22 mouse cellular contexts compared by ENCODE assay signal in genomic region chr7:109876085-109876484, GRCm38 (mm10). TPM values are rescaled to one million over a fixed set of nuclear protein-coding genes. Genes with fewer than 3 reads are reported as not detected.
DNase-seq lines count a peak whose midpoint lies in the region; ATAC-seq and TF ChIP-seq lines count a peak whose summit lies in the region.
"Had no signal": no experiment of that assay in that cellular context is flagged by ENCODE, and none has a peak within 500 bp of the region (broad histone marks: within the 10 kb centered on the region; RNA-seq: fewer than 3 reads in every experiment).

No protein-coding gene starts in this region.

- no peak overlapping the region for H3K4me2 ChIP-seq in midbrain, embryonic 13.5 days (replicated peaks)
- H3K4me2 ChIP-seq in midbrain, embryonic 16.5 days (ENCODE audit: low read length), result no peak overlapping the region
- no peak overlapping the region for H3K4me2 ChIP-seq in stomach, postnatal 0 days (replicated peaks; ENCODE audit: low read depth)
- H3K4me2 ChIP-seq: heart, embryonic 15.5 days; hindbrain, embryonic 12.5 days; kidney, embryonic 15.5 days; limb, embryonic 15.5 days; liver, embryonic 15.5 days; stomach, embryonic 15.5 days had no signal

- H3K4me3 ChIP-seq in midbrain, embryonic 13.5 days (replicated peaks), result no peak overlapping the region
- H3K4me3 ChIP-seq in midbrain, embryonic 16.5 days (ENCODE audit: low read depth, low read length), result no peak overlapping the region
- H3K4me3 ChIP-seq in stomach, postnatal 0 days (ENCODE audit: low read depth, low read length), result no peak overlapping the region
- H3K4me3 ChIP-seq: erythroblast, embryonic 14.5 days; heart, embryonic 15.5 days; hindbrain, embryonic 12.5 days; kidney, embryonic 15.5 days; limb, embryonic 15.5 days; liver, embryonic 15.5 days; stomach, embryonic 15.5 days had no signal

- H3K27me3 ChIP-seq in midbrain, embryonic 13.5 days, result no peaks in the 10 kb centered on the region
- no peaks in the 10 kb centered on the region for H3K27me3 ChIP-seq in midbrain, embryonic 16.5 days (ENCODE audit: control insufficient read depth, insufficient read depth, low read depth, low read length)
- no peaks in the 10 kb centered on the region for H3K27me3 ChIP-seq in stomach, postnatal 0 days (ENCODE audit: control insufficient read depth, insufficient read depth, low read length)
- H3K27me3 ChIP-seq: CH12.LX; heart, embryonic 15.5 days; hindbrain, embryonic 12.5 days; kidney, embryonic 15.5 days; limb, embryonic 15.5 days; stomach, embryonic 15.5 days had no signal

- H3K4me1 ChIP-seq in midbrain, embryonic 13.5 days (replicated peaks), result peaks cover 5% of the 10 kb centered on the region; the same call in 1 of the 2 replicates
- H3K4me1 ChIP-seq in midbrain, embryonic 16.5 days (ENCODE audit: control insufficient read depth, insufficient read depth, low read length), result no peaks in the 10 kb centered on the region
- H3K4me1 ChIP-seq in stomach, postnatal 0 days (replicated peaks; ENCODE audit: control insufficient read depth, insufficient read depth), result no peaks in the 10 kb centered on the region; the same call in 1 of the 2 replicates
- H3K4me1 ChIP-seq: hindbrain, embryonic 12.5 days; liver, embryonic 15.5 days; stomach, embryonic 15.5 days had no signal

- no peaks in the 10 kb centered on the region for H3K36me3 ChIP-seq in midbrain, embryonic 13.5 days
- H3K36me3 ChIP-seq in midbrain, embryonic 16.5 days (ENCODE audit: control insufficient read depth, insufficient read depth, low read length), result no peaks in the 10 kb centered on the region
- no peaks in the 10 kb centered on the region for H3K36me3 ChIP-seq in stomach, postnatal 0 days (ENCODE audit: control insufficient read depth, insufficient read depth, low read length)
- H3K36me3 ChIP-seq: heart, embryonic 15.5 days; hindbrain, embryonic 12.5 days; kidney, embryonic 15.5 days; limb, embryonic 15.5 days; liver, embryonic 15.5 days; stomach, embryonic 15.5 days had no signal

- ATAC-seq in midbrain, embryonic 13.5 days, result no peak
- no peak for ATAC-seq in midbrain, embryonic 16.5 days
- no peak for ATAC-seq in stomach, postnatal 0 days (ENCODE audit: low FRiP score, low TSS enrichment)
- ATAC-seq: inflammation-experienced regulatory T-cells, adult 6 months had no signal

- TF ChIP-seq EP300 in stomach, postnatal 0 days (optimal IDR thresholded peaks at IDR 0.05), result no peak

- WGBS in midbrain, embryonic 13.5 days, result 84% methylated on average over 8 of the region's 8 CpGs
- 77% methylated on average over 8 of the region's 8 CpGs for WGBS in midbrain, embryonic 16.5 days
- 59% methylated on average over 8 of the region's 8 CpGs for WGBS in stomach, postnatal 0 days

- H3K27ac ChIP-seq in midbrain, embryonic 13.5 days, result 0 out of 2 replicates have a peak overlapping the region, but pooled peaks have one; percentile 35
- no peak overlapping the region for H3K27ac ChIP-seq in midbrain, embryonic 16.5 days (ENCODE audit: low read length)
- no peak overlapping the region for H3K27ac ChIP-seq in stomach, postnatal 0 days (replicated peaks)
- H3K27ac ChIP-seq: heart, embryonic 15.5 days; hindbrain, embryonic 12.5 days; kidney, embryonic 15.5 days; limb, embryonic 15.5 days; liver, embryonic 15.5 days; macrophage; stomach, embryonic 15.5 days had no signal

- no peaks in the 10 kb centered on the region for H3K9me3 ChIP-seq in midbrain, embryonic 13.5 days
- no peaks in the 10 kb centered on the region for H3K9me3 ChIP-seq in midbrain, embryonic 16.5 days (replicated peaks; ENCODE audit: control insufficient read depth, low read length, poor library complexity, severe bottlenecking)
- no peaks in the 10 kb centered on the region for H3K9me3 ChIP-seq in stomach, postnatal 0 days (ENCODE audit: control insufficient read depth, low read length)
- H3K9me3 ChIP-seq: heart, embryonic 15.5 days; hindbrain, embryonic 12.5 days; kidney, embryonic 15.5 days; limb, embryonic 15.5 days; liver, embryonic 15.5 days; stomach, embryonic 15.5 days had no signal

- peak; percentile 8; the same call in 1 of the 2 replicates for TF ChIP-seq CTCF in stomach, postnatal 0 days (IDR thresholded peaks at IDR 0.05; ENCODE audit: low read depth)

- DNase-seq in embryo, embryonic 10 days (ENCODE audit: low spot score), result peak; percentile 4
- DNase-seq in embryo, embryonic 11 days, result no peak
- peak; percentile 25 for DNase-seq in heart, postnatal 4 days
- DNase-seq in heart, adult 18-20 months, result no peak
- DNase-seq in stomach, postnatal 0 days (ENCODE audit: low spot score), result no peak
- DNase-seq: adrenal gland, postnatal 10 days; gastrocnemius, postnatal 10 days; heart, adult 11 months; layer of hippocampus, postnatal 36 days; thymus, adult 2 months had no signal

- no peak overlapping the region for H3K9ac ChIP-seq in midbrain, embryonic 13.5 days (replicated peaks)
- H3K9ac ChIP-seq in midbrain, embryonic 16.5 days (ENCODE audit: low read depth, low read length), result no peak overlapping the region
- no peak overlapping the region for H3K9ac ChIP-seq in stomach, postnatal 0 days (ENCODE audit: low read length)
- H3K9ac ChIP-seq: heart, embryonic 15.5 days; hindbrain, embryonic 12.5 days; kidney, embryonic 15.5 days; limb, embryonic 15.5 days; liver, embryonic 15.5 days; stomach, embryonic 15.5 days had no signal

RNA-seq across cellular contexts. Expression of gene Scube2, which starts 10.6 kb away (rescaled TPM):
- total RNA-seq in heart, postnatal 4 days (2021), result 10 to 100 TPM; 13.7 to 15.4 TPM
- total RNA-seq in heart, adult 18-20 months (2021), result 10 to 100 TPM; 24.1 to 32.0 TPM
- polyA plus RNA-seq in midbrain, embryonic 13.5 days (2015; fragmentation: Nextera tagmentation; extraction: Ambion mirVana), result 1.5 and 1.7 TPM in 2 replicates
- 1.2 and 2.9 TPM in 2 replicates for polyA plus RNA-seq in midbrain, embryonic 16.5 days (2015; fragmentation: Nextera tagmentation; extraction: Ambion mirVana)
- 0.79 and 0.96 TPM in 2 replicates for polyA plus RNA-seq in stomach, postnatal 0 days (2015; fragmentation: Nextera tagmentation; extraction: Ambion mirVana)
- total RNA-seq: CH12.LX had no signal
- polyA plus RNA-seq: erythroblast, embryonic 14.5 days; inflammation-experienced regulatory T-cells, adult 6 months; macrophage had no signal

Comparison
In these comparisons a context has a peak if more than half of its experiments do, and no peak if none do; other contexts are left out.
1. DNase-seq: peak in embryo, embryonic 10 days (single experiment) and heart, postnatal 4 days (single experiment); none in embryo, embryonic 11 days (single experiment), heart, adult 18-20 months (0 of 2) and stomach, postnatal 0 days (single experiment).